Mouse (Mus musculus) MEL (cell line): ENCODE results near the gene Rpl19. TPM values are rescaled to one million over a fixed set of nuclear protein-coding genes. Genes with fewer than 3 reads are reported as not detected.

Source experiments
- DNase-seq: peaks from one replicate; pipeline ENCODE4 v3.0.0; 2011; ENCODE audit warnings: low read depth, low spot score
- H3K27ac ChIP-seq: 2 replicates; pipeline ENCODE4 v1.5.1; 2012; ENCODE audit warnings: low read depth, mild to moderate bottlenecking, control low read depth, low read length, moderate library complexity; ENCODE audit not compliant: control insufficient read depth
- H3K27me3 ChIP-seq, 2 experiments: fragments of 150-350 bp in 1 of 2; sonication (generic) in 1 of 2; 2 replicates each; pipeline ENCODE4 v1.6.1; 2012; ENCODE audit warnings: low read length in 2 of 2, mild to moderate bottlenecking in 2 of 2, improper control_type of control experiment in 1 of 2, moderate library complexity in 1 of 2; ENCODE audit not compliant: insufficient read depth in 2 of 2, control insufficient read depth in 1 of 2
- H3K36me3 ChIP-seq, 2 experiments: 2 replicates each; pipeline ENCODE4 v1.6.1; 2012 to 2014; ENCODE audit warnings: low read length in 2 of 2, improper control_type of control experiment in 1 of 2, inconsistent platforms in 1 of 2, mild to moderate bottlenecking in 1 of 2; ENCODE audit not compliant: insufficient read depth in 2 of 2, control insufficient read depth in 1 of 2
- H3K4me1 ChIP-seq, 2 experiments: fragments of 150-350 bp in 1 of 2; sonication (generic) in 1 of 2; 2 replicates each; pipeline ENCODE4 v1.6.1; 2012; ENCODE audit warnings: low read length in 2 of 2, improper control_type of control experiment in 1 of 2, mild to moderate bottlenecking in 1 of 2; ENCODE audit not compliant: insufficient read depth in 2 of 2, control insufficient read depth in 1 of 2
- H3K4me3 ChIP-seq, 2 experiments: fragments of 150-350 bp in 1 of 2; sonication (generic) in 1 of 2; 2 replicates each; pipeline ENCODE4 v1.5.1; 2012; ENCODE audit warnings: low read depth in 2 of 2, low read length in 2 of 2, mild to moderate bottlenecking in 2 of 2, moderate library complexity in 2 of 2, control low read depth in 1 of 2, improper control_type of control experiment in 1 of 2; ENCODE audit not compliant: control insufficient read depth in 1 of 2, insufficient read depth in 1 of 2
- H3K79me2 ChIP-seq: 2 replicates; pipeline ENCODE4 v1.6.1; 2012; ENCODE audit warnings: mild to moderate bottlenecking, low read length, moderate library complexity; ENCODE audit not compliant: control insufficient read depth, poor library complexity, insufficient read depth
- H3K9ac ChIP-seq: 2 replicates; pipeline ENCODE4 v1.6.1; 2012; ENCODE audit warnings: low read depth, mild to moderate bottlenecking, control low read depth, low read length, moderate library complexity; ENCODE audit not compliant: control insufficient read depth, poor library complexity, severe bottlenecking
- H3K9me3 ChIP-seq: fragments of 150-350 bp; sonication (generic); replicated peaks from 2 replicates; pipeline ENCODE4 v1.6.1; 2012; ENCODE audit warnings: mild to moderate bottlenecking, low read length, improper control_type of control experiment, moderate library complexity; ENCODE audit not compliant: insufficient read depth
- BHLHE40 ChIP-seq: IDR thresholded peaks from 2 replicates; pipeline ENCODE4 v1.6.1; 2012; ENCODE audit warnings: low read depth, mild to moderate bottlenecking, inconsistent platforms, low read length, improper control_type of control experiment, borderline replicate concordance
- CHD1 ChIP-seq: IDR thresholded peaks from 2 replicates; pipeline ENCODE4 v1.6.1; 2012; ENCODE audit warnings: low read depth, mild to moderate bottlenecking, inconsistent platforms, low read length, improper control_type of control experiment
- CTCF ChIP-seq, 3 experiments: IDR thresholded peaks in 2 of 3; conservative IDR thresholded peaks in 1 of 3; 2 replicates each; pipeline ENCODE4 v1.5.1; 2011 to 2012; ENCODE audit warnings: low read length in 3 of 3, low read depth in 2 of 3, mild to moderate bottlenecking in 2 of 3, improper control_type of control experiment in 1 of 3, inconsistent platforms in 1 of 3, mixed read lengths in 1 of 3, moderate library complexity in 1 of 3; ENCODE audit not compliant: control insufficient read depth in 1 of 3, insufficient read depth in 1 of 3, poor library complexity in 1 of 3, severe bottlenecking in 1 of 3
- E2F4 ChIP-seq: IDR thresholded peaks from 2 replicates; pipeline ENCODE4 v1.6.1; 2011; ENCODE audit warnings: low read depth, low read length, improper control_type of control experiment, borderline replicate concordance
- EP300 ChIP-seq, 2 experiments: IDR thresholded peaks; 2 replicates each; pipeline ENCODE4 v1.6.1; 2011; ENCODE audit warnings: improper control_type of control experiment in 2 of 2, low read length in 2 of 2, low read depth in 1 of 2, mild to moderate bottlenecking in 1 of 2
- ETS1 ChIP-seq: IDR thresholded peaks from 2 replicates; pipeline ENCODE4 v1.6.1; 2012; ENCODE audit warnings: low read depth, mild to moderate bottlenecking, inconsistent platforms, low read length, improper control_type of control experiment, moderate library complexity
- HCFC1 ChIP-seq: IDR thresholded peaks from 2 replicates; pipeline ENCODE4 v1.6.1; 2012; ENCODE audit warnings: low read depth, mild to moderate bottlenecking, inconsistent platforms, low read length, improper control_type of control experiment, moderate library complexity
- MAFK ChIP-seq: IDR thresholded peaks from 2 replicates; pipeline ENCODE4 v1.6.1; 2011; ENCODE audit warnings: low read depth, mild to moderate bottlenecking, low read length, improper control_type of control experiment, borderline replicate concordance
- MAZ ChIP-seq: IDR thresholded peaks from 2 replicates; pipeline ENCODE4 v1.6.1; 2012; ENCODE audit warnings: low read depth, mild to moderate bottlenecking, inconsistent platforms, low read length, improper control_type of control experiment
- NRF1 ChIP-seq: IDR thresholded peaks from 2 replicates; pipeline ENCODE4 v1.6.1; 2014; ENCODE audit warnings: low read depth, mild to moderate bottlenecking, inconsistent platforms, low read length, improper control_type of control experiment, moderate library complexity; ENCODE audit not compliant: poor library complexity, insufficient read depth, severe bottlenecking
- POLR2A ChIP-seq, 2 experiments: IDR thresholded peaks; 2 replicates each; pipeline ENCODE4 v1.6.1; 2011 to 2012; ENCODE audit warnings: low read length in 2 of 2, mild to moderate bottlenecking in 2 of 2, control low read depth in 1 of 2, improper control_type of control experiment in 1 of 2, low read depth in 1 of 2, moderate library complexity in 1 of 2; ENCODE audit not compliant: control insufficient read depth in 1 of 2, insufficient read depth in 1 of 2, poor library complexity in 1 of 2
- RAD21 ChIP-seq: IDR thresholded peaks from 2 replicates; pipeline ENCODE4 v1.6.1; 2011; ENCODE audit warnings: mild to moderate bottlenecking, low read depth, low read length, improper control_type of control experiment
- SMC3 ChIP-seq: IDR thresholded peaks from 2 replicates; pipeline ENCODE4 v1.6.1; 2011; ENCODE audit warnings: low read depth, low read length, improper control_type of control experiment
- TCF12 ChIP-seq: IDR thresholded peaks from 2 replicates; pipeline ENCODE4 v1.6.1; 2014; ENCODE audit warnings: low read depth, mild to moderate bottlenecking, inconsistent platforms, low read length, improper control_type of control experiment, moderate library complexity
- USF1 ChIP-seq: IDR thresholded peaks from 2 replicates; pipeline ENCODE4 v1.6.1; 2014; ENCODE audit warnings: low read depth, mild to moderate bottlenecking, inconsistent platforms, low read length, improper control_type of control experiment, moderate library complexity
- ZC3H11A ChIP-seq: IDR thresholded peaks from 2 replicates; pipeline ENCODE4 v1.6.1; 2012; ENCODE audit warnings: low read depth, mild to moderate bottlenecking, inconsistent platforms, low read length, improper control_type of control experiment
- ZMIZ1 ChIP-seq: IDR thresholded peaks from 2 replicates; pipeline ENCODE4 v1.6.1; 2012; ENCODE audit warnings: low read depth, mild to moderate bottlenecking, inconsistent platforms, low read length, improper control_type of control experiment, moderate library complexity
- polyA plus RNA-seq, 2 experiments: library from polyadenylated mRNA; stranded (reverse) in 1 of 2; unstranded in 1 of 2; fragments of >175 nt in 1 of 2; fragments of >200 nt in 1 of 2; gene quantifications; 2 replicates each; pipeline versions ENCODE4 v1.2.1 to v1.2.4; 2012; ENCODE audit warnings: low replicate concordance in 2 of 2, low read depth in 1 of 2; ENCODE audit not compliant: insufficient read length in 2 of 2, insufficient read depth in 1 of 2, missing spikeins in 1 of 2
- total RNA-seq: library from RNA; depleted of rRNA; stranded (reverse); fragments of 300-350 nt; gene quantifications from 2 replicates; pipeline ENCODE4 v1.2.3, GENCODE M21; 2012

Rpl19 gene
- total and polyA plus RNA-seq, 3 experiments = 210 to 4,715 (median 2,650) TPM

DNA sequence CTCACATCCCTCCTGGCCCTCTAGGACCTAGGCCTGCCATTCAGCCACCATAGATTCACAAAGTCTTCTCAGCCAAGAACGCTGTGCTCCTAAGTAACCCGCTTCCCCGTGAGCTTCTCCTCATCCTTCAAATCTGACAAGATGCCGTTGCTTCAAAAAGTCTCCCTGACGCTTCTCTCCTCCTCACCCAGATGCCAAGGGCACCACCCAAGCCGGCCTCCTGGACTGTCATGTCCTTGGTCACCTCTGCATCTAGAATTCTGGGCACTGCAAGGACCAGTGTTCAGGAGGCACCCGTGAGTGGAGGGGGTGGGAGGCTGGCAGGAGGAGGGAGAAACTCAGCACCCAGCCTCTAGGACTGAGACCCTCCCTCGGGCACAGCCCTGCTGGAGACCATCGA is 43.8 kb upstream of the Rpl19 start:
- no peak for TF ChIP-seq CHD1
- 0 out of 4 replicates have a peak, but pooled peaks cover 0 to 1% of the 10 kb centered on the region in 2 experiments for H3K27me3 ChIP-seq

DNA sequence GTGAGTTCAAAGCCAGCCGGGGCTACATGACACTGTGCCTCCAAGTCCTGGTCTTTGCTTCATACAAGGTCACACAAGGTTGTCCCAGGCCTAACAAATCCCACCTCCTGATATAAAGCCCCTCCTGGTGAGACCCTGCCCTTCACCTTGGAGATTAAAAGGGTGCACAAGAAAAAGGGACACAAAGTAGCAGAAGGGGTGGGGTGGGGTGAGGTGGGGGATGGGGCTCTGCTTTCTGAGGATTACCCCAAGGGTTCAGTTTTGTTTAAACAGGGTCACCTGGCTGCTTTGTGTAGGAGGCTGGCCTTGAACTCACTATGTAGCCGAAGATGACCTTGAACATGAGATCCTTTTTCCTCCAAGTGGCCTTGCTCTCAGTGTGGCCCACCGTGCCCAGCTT is 43.0 kb upstream of the Rpl19 start:
- no peak for DNase-seq
- TF ChIP-seq CTCF (IDR thresholded peaks at IDR 0.05 in 2 of 3, conservative IDR thresholded peaks at IDR 0.05 in 1 of 3; ENCODE audit: control insufficient read depth in 1 of 3, insufficient read depth in 1 of 3, low read depth in 2 of 3, low read length in 3 of 3, poor library complexity in 1 of 3, severe bottlenecking in 1 of 3) (no peak), TCF12 (no peak), SMC3 (no peak), CHD1 (no peak), ETS1 (no peak), ZC3H11A (no peak), POLR2A (IDR thresholded peaks at IDR 0.05; ENCODE audit: control insufficient read depth in 1 of 2, insufficient read depth in 1 of 2, low read depth in 1 of 2, low read length in 2 of 2, poor library complexity in 1 of 2) (no peak), MAZ (no peak), NRF1 (no peak), USF1 (no peak), RAD21 (no peak), E2F4 (no peak), HCFC1 (no peak), ZMIZ1 (no peak), MAFK (no peak), BHLHE40 (no peak), EP300 (IDR thresholded peaks at IDR 0.05; ENCODE audit: low read depth in 1 of 2, low read length in 2 of 2) (no peak)
- Histone ChIP-seq H3K4me3 (no peak overlapping the region), H3K9ac (no peak overlapping the region), H3K36me3 (no peaks in the 10 kb centered on the region), H3K27ac (no peak overlapping the region), H3K4me1 (peaks cover 0 to 6% of the 10 kb centered on the region in 2 experiments; a peak in 1 of 4 replicates), H3K27me3 (0 out of 4 replicates have a peak, but pooled peaks cover 0 to 1% of the 10 kb centered on the region in 2 experiments), H3K9me3 (no peaks in the 10 kb centered on the region), H3K79me2 (peaks cover 1% of the 10 kb centered on the region; the same call in 1 of the 2 replicates)

More for the DNA sequence above, 43.8 kb upstream of the Rpl19 start:
- no peak for DNase-seq
- H3K27ac ChIP-seq = no peak overlapping the region
- no peak overlapping the region for H3K9ac ChIP-seq
- no peaks in the 10 kb centered on the region for H3K36me3 ChIP-seq
- peaks cover 0 to 6% of the 10 kb centered on the region in 2 experiments; a peak in 1 of 4 replicates for H3K4me1 ChIP-seq
- H3K4me3 ChIP-seq = no peak overlapping the region
- H3K9me3 ChIP-seq = no peaks in the 10 kb centered on the region
- H3K79me2 ChIP-seq = no peaks in the 10 kb centered on the region
